Mouse (Mus musculus): ENCODE measurements around the gene Phf20. TPM values are rescaled to one million over a fixed set of nuclear protein-coding genes. Genes with fewer than 3 reads are reported as not detected.

Phf20 gene
- total RNA-seq, 1 experiment = 44.1 TPM

- no peaks in the 10 kb centered on the region for H3K9me3 ChIP-seq (ENCODE audit: control insufficient read depth, insufficient read depth, low read depth, low read length)
- no peaks in the 10 kb centered on the region for H3K4me1 ChIP-seq (ENCODE audit: control insufficient read depth in 2 of 2, insufficient read depth in 2 of 2, low read length in 2 of 2, poor library complexity in 1 of 2)
- TF ChIP-seq CHD2 (IDR thresholded peaks at IDR 0.05; ENCODE audit: low read depth, low read length) (no peak), HCFC1 (IDR thresholded peaks at IDR 0.05; ENCODE audit: borderline replicate concordance, insufficient read depth, low read length) (no peak), MAFK (IDR thresholded peaks at IDR 0.05; ENCODE audit: insufficient read depth, low read depth, low read length) (no peak), ZNF384 (IDR thresholded peaks at IDR 0.05; ENCODE audit: low read depth, low read length) (no peak), ZC3H11A (IDR thresholded peaks at IDR 0.05; ENCODE audit: borderline replicate concordance, low read depth, low read length) (no peak)
- no peak for DNase-seq (ENCODE audit: low read depth, low spot score)
- H3K36me3 ChIP-seq (ENCODE audit: control insufficient read depth, insufficient read depth, low read length, poor library complexity, severe bottlenecking) = peaks cover 38% of the 10 kb centered on the region
- in situ Hi-C loops (cut with MboI; ENCODE audit: low sequenced_read_pairs in 2 of 2, unreplicated experiment in 2 of 2) = no loop called here
- no peak overlapping the region for H3K4me3 ChIP-seq (ENCODE audit: insufficient read depth in 1 of 2, low read depth in 1 of 2, low read length in 2 of 2, poor library complexity in 1 of 2, severe bottlenecking in 1 of 2)
- no peak overlapping the region for H3K27ac ChIP-seq (ENCODE audit: insufficient read depth, low read depth, low read length, poor library complexity, severe bottlenecking)
- H3K9ac ChIP-seq (ENCODE audit: insufficient read depth, low read depth, low read length, poor library complexity, severe bottlenecking) = no peak overlapping the region
Measured at GRCm38 (mm10) chr2:156305818-156306217, 109.6 kb downstream of the Phf20 start.

DNA sequence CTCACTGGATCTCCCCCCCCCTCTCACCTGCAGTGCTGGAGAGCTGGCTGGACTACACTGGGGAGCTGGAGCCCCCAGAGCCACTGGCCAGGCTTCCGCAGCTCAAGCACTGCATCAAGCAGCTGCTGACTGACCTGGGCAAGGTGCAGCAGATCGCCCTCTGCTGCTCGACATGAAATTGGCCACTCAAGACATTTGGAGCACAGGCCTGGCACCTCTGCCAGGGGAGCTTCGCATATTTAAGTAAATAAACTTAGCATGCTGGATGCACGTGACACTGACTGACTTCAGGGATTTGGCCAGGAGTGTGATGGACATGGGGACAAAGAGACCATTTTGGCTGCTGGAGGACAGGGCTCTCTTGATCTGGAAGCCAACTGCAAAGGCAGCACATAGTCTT lies 111.0 kb downstream of the Phf20 start:
- H3K36me3 ChIP-seq (ENCODE audit: control insufficient read depth, insufficient read depth, low read length, poor library complexity, severe bottlenecking) = peaks cover 34% of the 10 kb centered on the region
- no peak overlapping the region for H3K27ac ChIP-seq (ENCODE audit: insufficient read depth, low read depth, low read length, poor library complexity, severe bottlenecking)
- no peak overlapping the region for H3K9ac ChIP-seq (ENCODE audit: insufficient read depth, low read depth, low read length, poor library complexity, severe bottlenecking)
- H3K9me3 ChIP-seq (ENCODE audit: control insufficient read depth, insufficient read depth, low read depth, low read length) = no peaks in the 10 kb centered on the region
- no peak for TF ChIP-seq CHD2 (IDR thresholded peaks at IDR 0.05; ENCODE audit: low read depth, low read length)
- TF ChIP-seq ZNF384 (IDR thresholded peaks at IDR 0.05; ENCODE audit: low read depth, low read length) = no peak
- TF ChIP-seq ZC3H11A (IDR thresholded peaks at IDR 0.05; ENCODE audit: borderline replicate concordance, low read depth, low read length) = no peak
- no peak for TF ChIP-seq MAFK (IDR thresholded peaks at IDR 0.05; ENCODE audit: insufficient read depth, low read depth, low read length)
- no peak for TF ChIP-seq HCFC1 (IDR thresholded peaks at IDR 0.05; ENCODE audit: borderline replicate concordance, insufficient read depth, low read length)
- H3K4me1 ChIP-seq (ENCODE audit: control insufficient read depth in 2 of 2, insufficient read depth in 2 of 2, low read length in 2 of 2, poor library complexity in 1 of 2) = no peaks in the 10 kb centered on the region
- in situ Hi-C loops (cut with MboI; ENCODE audit: low sequenced_read_pairs in 2 of 2, unreplicated experiment in 2 of 2) = no loop called here
- no peak for DNase-seq (ENCODE audit: low read depth, low spot score)
- H3K4me3 ChIP-seq (ENCODE audit: insufficient read depth in 1 of 2, low read depth in 1 of 2, low read length in 2 of 2, poor library complexity in 1 of 2, severe bottlenecking in 1 of 2) = no peak overlapping the region

- Histone ChIP-seq H3K36me3 (ENCODE audit: control insufficient read depth, insufficient read depth, low read length, poor library complexity, severe bottlenecking) (peaks cover 16% of the 10 kb centered on the region), H3K9ac (ENCODE audit: insufficient read depth, low read depth, low read length, poor library complexity, severe bottlenecking) (no peak overlapping the region), H3K27ac (ENCODE audit: insufficient read depth, low read depth, low read length, poor library complexity, severe bottlenecking) (no peak overlapping the region), H3K4me1 (ENCODE audit: control insufficient read depth in 2 of 2, insufficient read depth in 2 of 2, low read length in 2 of 2, poor library complexity in 1 of 2) (0 out of 4 replicates have a peak, but pooled peaks cover 0 to 2% of the 10 kb centered on the region in 2 experiments), H3K4me3 (ENCODE audit: insufficient read depth in 1 of 2, low read depth in 1 of 2, low read length in 2 of 2, poor library complexity in 1 of 2, severe bottlenecking in 1 of 2) (no peak overlapping the region), H3K9me3 (ENCODE audit: control insufficient read depth, insufficient read depth, low read depth, low read length) (no peaks in the 10 kb centered on the region)
- DNase-seq (ENCODE audit: low read depth, low spot score) = no peak
- TF ChIP-seq CHD2 (IDR thresholded peaks at IDR 0.05; ENCODE audit: low read depth, low read length) (no peak), HCFC1 (IDR thresholded peaks at IDR 0.05; ENCODE audit: borderline replicate concordance, insufficient read depth, low read length) (no peak), ZC3H11A (IDR thresholded peaks at IDR 0.05; ENCODE audit: borderline replicate concordance, low read depth, low read length) (no peak), ZNF384 (IDR thresholded peaks at IDR 0.05; ENCODE audit: low read depth, low read length) (no peak), MAFK (IDR thresholded peaks at IDR 0.05; ENCODE audit: insufficient read depth, low read depth, low read length) (no peak)
- in situ Hi-C loops (cut with MboI; ENCODE audit: low sequenced_read_pairs in 2 of 2, unreplicated experiment in 2 of 2) = no loop called here
Measured at GRCm38 (mm10) chr2:156309948-156310347, 113.7 kb downstream of the Phf20 start.

DNA sequence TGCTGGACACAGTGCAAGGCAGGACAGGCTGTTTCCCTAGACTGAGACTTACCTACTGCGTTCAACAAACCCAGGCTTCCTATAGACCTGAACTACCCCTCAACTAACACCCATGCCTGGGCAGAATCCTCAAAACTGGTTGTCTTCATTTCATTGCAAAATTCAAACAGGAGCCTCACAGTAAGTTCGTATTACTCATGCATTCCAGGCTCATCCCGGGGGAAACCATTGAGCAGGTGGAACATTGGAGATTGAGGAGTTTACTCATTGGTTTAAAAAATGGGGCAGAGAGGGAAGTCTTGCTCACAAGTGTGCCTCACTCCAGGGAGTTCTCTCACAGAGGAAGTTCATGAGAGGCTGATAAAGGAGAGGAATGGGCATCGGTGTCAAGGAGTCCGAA lies 114.2 kb downstream of the Phf20 start:
- no peak overlapping the region for H3K27ac ChIP-seq (ENCODE audit: insufficient read depth, low read depth, low read length, poor library complexity, severe bottlenecking)
- TF ChIP-seq ZNF384 (IDR thresholded peaks at IDR 0.05; ENCODE audit: low read depth, low read length) (no peak), HCFC1 (IDR thresholded peaks at IDR 0.05; ENCODE audit: borderline replicate concordance, insufficient read depth, low read length) (no peak), CHD2 (IDR thresholded peaks at IDR 0.05; ENCODE audit: low read depth, low read length) (no peak), ZC3H11A (IDR thresholded peaks at IDR 0.05; ENCODE audit: borderline replicate concordance, low read depth, low read length) (no peak), MAFK (IDR thresholded peaks at IDR 0.05; ENCODE audit: insufficient read depth, low read depth, low read length) (no peak)
- H3K9me3 ChIP-seq (ENCODE audit: control insufficient read depth, insufficient read depth, low read depth, low read length) = no peaks in the 10 kb centered on the region
- H3K4me1 ChIP-seq (ENCODE audit: control insufficient read depth in 2 of 2, insufficient read depth in 2 of 2, low read length in 2 of 2, poor library complexity in 1 of 2) = 0 out of 4 replicates have a peak, but pooled peaks cover 0 to 2% of the 10 kb centered on the region in 2 experiments
- DNase-seq (ENCODE audit: low read depth, low spot score) = no peak
- H3K9ac ChIP-seq (ENCODE audit: insufficient read depth, low read depth, low read length, poor library complexity, severe bottlenecking) = no peak overlapping the region
- no peak overlapping the region for H3K4me3 ChIP-seq (ENCODE audit: insufficient read depth in 1 of 2, low read depth in 1 of 2, low read length in 2 of 2, poor library complexity in 1 of 2, severe bottlenecking in 1 of 2)
- in situ Hi-C loops (cut with MboI; ENCODE audit: low sequenced_read_pairs in 2 of 2, unreplicated experiment in 2 of 2) = no loop called here
- peaks cover 14% of the 10 kb centered on the region; the same call in 1 of the 2 replicates for H3K36me3 ChIP-seq (ENCODE audit: control insufficient read depth, insufficient read depth, low read length, poor library complexity, severe bottlenecking)

Data from ES-E14 (cell line).